Mouse (Mus musculus): ENCODE data around the gene Jsrp1. TPM values are rescaled to one million over a fixed set of nuclear protein-coding genes. Genes with fewer than 3 reads are reported as not detected.
A peak's percentile ranks its signal among the peaks of the same experiment; 100 is the strongest.

Gene Jsrp1
- total RNA-seq (2021) (10 to 100 TPM in 1 of 2 experiments, 1 to 10 TPM in 1; 2.3 to 18.5 TPM), polyA plus RNA-seq (2012; rRNA removed) (4.2 and 4.9 TPM in 2 replicates)
- long read RNA-seq, transcript Jsrp1-203 (7 exons, 1,108 nt), result major isoform, 6 of 21 reads
- long read RNA-seq, partial matches to known transcripts, result 12 of 21 reads
- long read RNA-seq, other reads (novel, unspliced or antisense), result 3 of 21 reads

- no peak for DNase-seq
Observed at GRCm38 (mm10) chr10:80813366-80813765, at the start of gene Jsrp1. TSS of gene Jsrp1 (minus strand) at chr10:80813498.

- no peak for DNase-seq
Observed at GRCm38 (mm10) chr10:80862305-80862704, 49.0 kb upstream of the Jsrp1 start.

GRCm38 (mm10) chr10:80858350-80858935 lies 45.1 kb upstream of the Jsrp1 start:
- no peak for DNase-seq

- DNase-seq, result no peak
Observed at GRCm38 (mm10) chr10:80857848-80858247, 44.5 kb upstream of the Jsrp1 start.

- no peak for DNase-seq
Observed at GRCm38 (mm10) chr10:80857386-80857785, 44.1 kb upstream of the Jsrp1 start.

GRCm38 (mm10) chr10:80856908-80857307 lies 43.6 kb upstream of the Jsrp1 start:
- DNase-seq, result no peak

GRCm38 (mm10) chr10:80856267-80856666 lies 43.0 kb upstream of the Jsrp1 start:
- DNase-seq, result no peak

- DNase-seq, result no peak
Observed at GRCm38 (mm10) chr10:80855749-80856073, 42.4 kb upstream of the Jsrp1 start.

GRCm38 (mm10) chr10:80854913-80855748 lies 41.8 kb upstream of the Jsrp1 start, which contains the start of the genes Lsm7 and Sppl2b:
TSS of gene Lsm7 (minus strand) at chr10:80855209.
TSS of gene Sppl2b (plus strand) at chr10:80855275.
- DNase-seq, result peak; percentile 99

- DNase-seq, result peak; percentile 62
Observed at GRCm38 (mm10) chr10:80848571-80848970, 35.3 kb upstream of the Jsrp1 start.

GRCm38 (mm10) chr10:80845732-80846131 lies 32.4 kb upstream of the Jsrp1 start:
- no peak for DNase-seq

- no peak for DNase-seq
Observed at GRCm38 (mm10) chr10:80845055-80845693, 31.9 kb upstream of the Jsrp1 start.

GRCm38 (mm10) chr10:80843931-80844547 lies 30.7 kb upstream of the Jsrp1 start, which contains the start of gene Lingo3:
TSS of gene Lingo3 (minus strand) at chr10:80844039.
- DNase-seq, result peak; percentile 63

- no peak for DNase-seq
Observed at GRCm38 (mm10) chr10:80843087-80843930, 30.0 kb upstream of the Jsrp1 start.

- DNase-seq, result no peak
Observed at GRCm38 (mm10) chr10:80842334-80842733, 29.0 kb upstream of the Jsrp1 start.

GRCm38 (mm10) chr10:80841685-80842084 lies 28.4 kb upstream of the Jsrp1 start:
- no peak for DNase-seq

- DNase-seq, result peak; percentile 54
Observed at GRCm38 (mm10) chr10:80839848-80840247, 26.6 kb upstream of the Jsrp1 start.

GRCm38 (mm10) chr10:80838346-80838912 lies 25.1 kb upstream of the Jsrp1 start:
- peak; percentile 81 for DNase-seq

GRCm38 (mm10) chr10:80837827-80838226 lies 24.5 kb upstream of the Jsrp1 start:
- DNase-seq, result peak; percentile 76

- DNase-seq, result no peak
Observed at GRCm38 (mm10) chr10:80836949-80837379, 23.7 kb upstream of the Jsrp1 start.

GRCm38 (mm10) chr10:80835617-80836016 lies 22.3 kb upstream of the Jsrp1 start:
- DNase-seq, result no peak
